Mouse (Mus musculus) liver, postnatal 0 days (tissue): ENCODE data around the gene Zdhhc4. TPM values are rescaled to one million over a fixed set of nuclear protein-coding genes. Genes with fewer than 3 reads are reported as not detected.

Experiments
- ATAC-seq: fragments of 200-750 bp; cut with Nextera tagmentation; 2 replicates; pipeline ENCODE4 v1.8.0; 2017; ENCODE audit warnings: mild to moderate bottlenecking, moderate library complexity
- DNase-seq: peaks from one replicate; pipeline ENCODE4 v3.0.0-alpha.2; 2016
- H3K27ac ChIP-seq: fragments of 300-500 bp; sonication (generic); 2 replicates; pipeline ENCODE4 v1.5.1; 2014; ENCODE audit warnings: antibody characterized with exemption, moderate library complexity, mild to moderate bottlenecking, low read depth
- H3K27me3 ChIP-seq: fragments of 300-500 bp; sonication (generic); 2 replicates; pipeline ENCODE4 v1.6.1; 2014; ENCODE audit warnings: low read length, control low read depth, mixed read lengths; ENCODE audit not compliant: insufficient read depth
- H3K36me3 ChIP-seq: fragments of 300-500 bp; sonication (generic); replicated peaks from 2 replicates; pipeline ENCODE4 v1.6.1; 2014; ENCODE audit warnings: mild to moderate bottlenecking, control low read depth, low read length, moderate library complexity, mixed read lengths; ENCODE audit not compliant: insufficient read depth
- H3K4me1 ChIP-seq: fragments of 300-500 bp; sonication (generic); 2 replicates; pipeline ENCODE4 v1.6.1; 2014; ENCODE audit warnings: antibody characterized with exemption, mild to moderate bottlenecking, control low read depth; ENCODE audit not compliant: insufficient read depth
- H3K4me2 ChIP-seq: fragments of 300-500 bp; sonication (generic); 2 replicates; pipeline ENCODE4 v1.6.1; 2014; ENCODE audit warnings: low read depth, mild to moderate bottlenecking, low read length, moderate library complexity, mixed read lengths
- H3K4me3 ChIP-seq: fragments of 300-500 bp; sonication (generic); 2 replicates; pipeline ENCODE4 v1.5.1; 2014; ENCODE audit warnings: low read depth, low read length
- H3K9ac ChIP-seq: fragments of 300-500 bp; sonication (generic); replicated peaks from 2 replicates; pipeline ENCODE4 v1.6.1; 2014; ENCODE audit warnings: mild to moderate bottlenecking, moderate library complexity
- H3K9me3 ChIP-seq: fragments of 300-500 bp; sonication (generic); 2 replicates; pipeline ENCODE4 v1.6.1; 2016; ENCODE audit warnings: mild to moderate bottlenecking, control low read depth, low read length, mixed read lengths
- CTCF ChIP-seq: sonication (generic); IDR thresholded peaks from 2 replicates; pipeline ENCODE4 v1.5.1; 2016; ENCODE audit warnings: antibody characterized with exemption, low read depth
- EP300 ChIP-seq: IDR thresholded peaks from 2 replicates; pipeline ENCODE4 v1.6.1; 2016; ENCODE audit warnings: antibody characterized with exemption, low read depth, mild to moderate bottlenecking
- WGBS: fragments of 180-500 bp; shearing (Covaris S2); extraction: QIAGEN DNeasy Blood & Tissue Kit; methylation state at CpG from one replicate; pipeline ENCODE4 v1.1.7; 2014; ENCODE audit not compliant: insufficient replicate concordance; 5-methylcytosine and 5-hydroxymethylcytosine counted together
- polyA plus RNA-seq: library from polyadenylated mRNA; unstranded; fragments of >200 nt; fragmentation: Nextera tagmentation; extraction: Ambion mirVana; gene quantifications from 2 replicates; pipeline ENCODE4 v1.2.1, GENCODE M21; 2015

Gene Zdhhc4
- polyA plus RNA-seq, 1 experiment from 2014 or later: 34.6 TPM

DNA sequence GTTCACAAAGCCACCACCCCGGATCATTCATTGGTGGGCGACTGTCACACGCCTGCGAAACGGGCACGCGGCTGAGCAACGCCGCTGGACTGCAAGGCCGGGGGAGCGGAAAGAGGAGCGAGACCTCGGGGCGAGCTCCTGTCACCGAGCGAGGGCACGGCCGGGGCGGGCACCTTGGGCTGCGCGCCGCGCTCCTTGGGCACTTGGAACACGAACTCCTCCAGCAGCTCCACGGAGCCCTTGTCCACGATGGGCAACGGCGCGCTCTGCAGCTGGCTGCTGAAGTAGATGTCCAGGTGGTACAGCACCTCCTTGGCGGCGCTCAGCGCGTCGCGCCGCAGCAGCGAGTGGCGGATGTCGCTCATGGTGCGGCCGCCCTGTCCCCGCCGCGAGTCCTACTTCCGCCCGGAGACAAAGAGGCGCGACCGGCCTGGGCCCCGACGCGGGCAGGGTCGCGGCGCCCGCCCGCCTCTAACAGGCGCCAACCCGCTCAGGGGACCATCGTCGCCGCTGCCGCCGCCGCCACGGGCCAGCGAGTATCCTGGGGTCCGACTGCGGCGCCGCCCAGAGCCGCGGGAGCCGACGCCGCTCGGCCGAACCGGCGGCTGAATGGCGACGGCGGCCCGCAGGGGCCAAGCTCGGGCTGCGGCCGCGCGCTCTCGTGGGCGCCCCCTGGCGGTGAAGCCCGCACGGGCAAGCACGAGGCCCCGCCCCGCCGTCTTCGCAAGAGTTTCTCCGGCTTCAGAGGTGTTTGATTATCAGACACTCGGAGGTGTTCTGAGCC is 14.1 kb downstream of the Zdhhc4 start, which contains the start of gene E130309D02Rik:
Gene E130309D02Rik (minus strand): TSS at position 631 of the 784 bp plus-strand sequence.
- Histone ChIP-seq H3K27ac (peak within 1 kb of the TSS; percentile 86), H3K4me3 (peak within 1 kb of the TSS; percentile 70), H3K27me3 (no peaks in the 10 kb centered on the region), H3K36me3 (peaks cover 36% of the 10 kb centered on the region), H3K9ac (peak within 1 kb of the TSS; percentile 71), H3K4me2 (peak within 1 kb of the TSS; percentile 85), H3K4me1 (peaks cover 14% of the 10 kb centered on the region), H3K9me3 (no peaks in the 10 kb centered on the region)
- DNase-seq (peak; percentile 93), ATAC-seq (peak; percentile 80)
- 1% methylated on average over 94 of the region's 101 CpGs for WGBS
- no peak for TF ChIP-seq EP300
- TF ChIP-seq CTCF: peak; percentile 85

DNA sequence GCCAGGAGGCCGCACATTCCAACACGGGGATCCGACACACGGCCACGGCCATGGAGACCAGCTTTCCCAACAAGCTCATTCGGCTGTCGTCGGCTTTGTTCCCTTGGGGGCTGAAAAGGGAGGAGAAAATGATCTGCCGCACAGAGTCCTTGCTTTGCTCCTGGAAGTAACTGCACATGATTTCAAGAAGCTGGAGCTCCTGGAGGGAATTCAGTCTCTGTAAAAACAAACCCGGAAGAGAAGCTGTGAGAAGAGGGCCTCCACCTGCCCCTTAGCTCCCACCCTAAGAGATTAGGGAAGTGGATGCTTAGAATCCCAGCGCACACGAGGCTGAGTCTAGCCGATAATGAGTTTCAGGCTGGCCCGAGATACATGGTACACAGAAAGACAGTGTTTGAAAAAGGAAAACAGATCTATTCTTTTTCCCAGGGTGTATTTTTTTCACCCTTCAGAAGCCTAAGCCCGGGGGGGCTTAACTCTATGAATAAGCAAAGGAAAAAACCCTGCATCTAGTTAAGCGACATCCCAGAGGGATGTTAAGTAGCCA is 14.8 kb downstream of the Zdhhc4 start:
- DNase-seq: no peak
- Histone ChIP-seq H3K9me3 (no peaks in the 10 kb centered on the region), H3K4me3 (peak overlapping the region; percentile 70), H3K27me3 (no peaks in the 10 kb centered on the region), H3K4me2 (peak overlapping the region; percentile 85), H3K9ac (peak overlapping the region; percentile 71), H3K36me3 (peaks cover 36% of the 10 kb centered on the region), H3K27ac (peak overlapping the region; percentile 86), H3K4me1 (peaks cover 14% of the 10 kb centered on the region)
- WGBS: 10% methylated on average over 16 of the region's 16 CpGs
- no peak for ATAC-seq
- TF ChIP-seq CTCF (no peak), EP300 (no peak)

- H3K4me3 ChIP-seq: no peak overlapping the region
- H3K27ac ChIP-seq: no peak overlapping the region
- H3K36me3 ChIP-seq: peaks cover 44% of the 10 kb centered on the region
- DNase-seq (peak; percentile 90), ATAC-seq (no peak)
- H3K9ac ChIP-seq: no peak overlapping the region
- H3K27me3 ChIP-seq: no peaks in the 10 kb centered on the region
- TF ChIP-seq CTCF: peak; percentile 92
- TF ChIP-seq EP300: no peak
- H3K4me1 ChIP-seq: peaks cover 14% of the 10 kb centered on the region
- WGBS: 51% methylated on average over 8 of the region's 8 CpGs
- no peak overlapping the region for H3K4me2 ChIP-seq
- no peaks in the 10 kb centered on the region for H3K9me3 ChIP-seq
These were observed 17.2 kb downstream of the Zdhhc4 start for GRCm38 (mm10) chr5:143311886-143312285.

- H3K27me3 ChIP-seq: no peaks in the 10 kb centered on the region
- H3K4me1 ChIP-seq: peaks cover 10% of the 10 kb centered on the region
- H3K36me3 ChIP-seq: peaks cover 62% of the 10 kb centered on the region
- no peak for ATAC-seq
- no peak overlapping the region for H3K27ac ChIP-seq
- H3K9ac ChIP-seq: no peak overlapping the region
- H3K4me3 ChIP-seq: no peak overlapping the region
- TF ChIP-seq EP300: no peak
- no peak for TF ChIP-seq CTCF
- no peak for DNase-seq
- 86% methylated on average over 7 of the region's 7 CpGs for WGBS
- no peak overlapping the region for H3K4me2 ChIP-seq
- H3K9me3 ChIP-seq: no peaks in the 10 kb centered on the region
These were observed 19.1 kb downstream of the Zdhhc4 start for GRCm38 (mm10) chr5:143309916-143310315.

- DNase-seq (no peak), ATAC-seq (no peak)
- H3K9me3 ChIP-seq: no peaks in the 10 kb centered on the region
- H3K36me3 ChIP-seq: peaks cover 68% of the 10 kb centered on the region
- H3K27me3 ChIP-seq: no peaks in the 10 kb centered on the region
- H3K9ac ChIP-seq: no peak overlapping the region
- no peak for TF ChIP-seq CTCF
- TF ChIP-seq EP300: no peak
- 88% methylated on average over 5 of the region's 5 CpGs for WGBS
- no peak overlapping the region for H3K4me2 ChIP-seq
- peaks cover 6% of the 10 kb centered on the region for H3K4me1 ChIP-seq
- no peak overlapping the region for H3K27ac ChIP-seq
- H3K4me3 ChIP-seq: no peak overlapping the region
These were observed 20.2 kb downstream of the Zdhhc4 start for GRCm38 (mm10) chr5:143308825-143309224.

DNA sequence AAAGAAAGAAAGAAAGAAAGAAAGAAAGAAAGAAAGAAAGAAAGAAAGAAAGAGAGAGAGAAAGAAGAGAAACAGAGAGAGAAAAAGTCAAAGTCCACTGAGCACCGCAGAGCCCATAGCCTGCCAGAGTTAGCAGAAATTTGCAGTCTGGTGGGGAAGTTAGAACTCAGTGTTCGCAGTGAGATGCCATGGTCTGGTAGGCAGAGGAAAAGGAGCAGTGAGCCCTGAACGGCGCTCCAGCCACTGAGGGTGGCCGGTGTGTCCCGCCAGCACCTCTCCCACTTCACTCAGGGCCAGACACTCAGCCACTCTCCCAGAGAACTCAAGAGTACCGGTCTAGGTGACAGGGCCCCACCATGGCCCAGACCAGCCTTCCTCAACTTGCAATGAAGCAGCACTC is 24.8 kb downstream of the Zdhhc4 start:
- no peak for ATAC-seq
- 84% methylated on average over 7 of the region's 7 CpGs for WGBS

More for the DNA sequence above, 24.8 kb downstream of the Zdhhc4 start:
- H3K4me1 ChIP-seq: no peaks in the 10 kb centered on the region
- H3K4me2 ChIP-seq: no peak overlapping the region
- TF ChIP-seq EP300 (no peak), CTCF (no peak)
- H3K27ac ChIP-seq: no peak overlapping the region
- H3K4me3 ChIP-seq: no peak overlapping the region
- H3K36me3 ChIP-seq: peaks cover 76% of the 10 kb centered on the region
- no peaks in the 10 kb centered on the region for H3K27me3 ChIP-seq
- no peak for DNase-seq
- H3K9ac ChIP-seq: no peak overlapping the region
- no peaks in the 10 kb centered on the region for H3K9me3 ChIP-seq
